Mouse (Mus musculus): ENCODE results near the gene Pla2g2f. TPM values are rescaled to one million over a fixed set of nuclear protein-coding genes. Genes with fewer than 3 reads are reported as not detected.

The Pla2g2f gene
- total RNA-seq, 2 experiments from 2014 or later = 0.28 to 0.37 TPM

- no peak for DNase-seq
These were observed 4.8 kb upstream of the Pla2g2f start for GRCm38 (mm10) chr4:138762266-138762665.

GRCm38 (mm10) chr4:138755983-138756382, 1.4 kb downstream of the Pla2g2f start:
- no peak for DNase-seq

GRCm38 (mm10) chr4:138755439-138755838, 2.0 kb downstream of the Pla2g2f start:
- DNase-seq = no peak

- no peak for DNase-seq
These were observed 3.0 kb downstream of the Pla2g2f start for GRCm38 (mm10) chr4:138754432-138754831.

- peak in 1 of 2 experiments; percentile 32 for DNase-seq
These were observed 3.8 kb downstream of the Pla2g2f start for GRCm38 (mm10) chr4:138753608-138754007.

- no peak for DNase-seq
These were observed 4.8 kb downstream of the Pla2g2f start for GRCm38 (mm10) chr4:138752603-138753002.

GRCm38 (mm10) chr4:138748369-138749072, 8.9 kb downstream of the Pla2g2f start:
- peak; percentile 49 to 67 for DNase-seq

- no peak for DNase-seq
These were observed 9.6 kb downstream of the Pla2g2f start for GRCm38 (mm10) chr4:138747851-138748250.

GRCm38 (mm10) chr4:138746866-138747265, 10.6 kb downstream of the Pla2g2f start:
- no peak for DNase-seq

GRCm38 (mm10) chr4:138745884-138746283, 11.5 kb downstream of the Pla2g2f start:
- no peak for DNase-seq

- no peak for DNase-seq
These were observed 18.1 kb downstream of the Pla2g2f start for GRCm38 (mm10) chr4:138739136-138739851.

GRCm38 (mm10) chr4:138737031-138737430, 20.4 kb downstream of the Pla2g2f start, which contains the start of gene Ubxn10:
Ubxn10 (minus strand) TSS chr4:138737167.
- no peak for DNase-seq

- DNase-seq = no peak
These were observed 22.6 kb downstream of the Pla2g2f start for GRCm38 (mm10) chr4:138734863-138735262.

GRCm38 (mm10) chr4:138734105-138734504, 23.3 kb downstream of the Pla2g2f start:
- DNase-seq = no peak

GRCm38 (mm10) chr4:138729018-138729703, 28.3 kb downstream of the Pla2g2f start:
- peak; percentile 29 to 54 for DNase-seq

- DNase-seq = peak; percentile 10 to 17
These were observed 31.7 kb downstream of the Pla2g2f start for GRCm38 (mm10) chr4:138725751-138726150.

- peak; percentile 68 to 81 for DNase-seq
These were observed 32.3 kb downstream of the Pla2g2f start for GRCm38 (mm10) chr4:138725127-138725461.

GRCm38 (mm10) chr4:138724354-138725126, 32.9 kb downstream of the Pla2g2f start, which contains the start of gene Pla2g2c:
Pla2g2c (plus strand) TSS chr4:138724792.
- DNase-seq = no peak

- DNase-seq = peak; percentile 56 to 62
These were observed 33.7 kb downstream of the Pla2g2f start for GRCm38 (mm10) chr4:138723493-138724281.

- DNase-seq = no peak
These were observed 38.2 kb downstream of the Pla2g2f start for GRCm38 (mm10) chr4:138719264-138719596.

- no peak for DNase-seq
These were observed 38.7 kb downstream of the Pla2g2f start for GRCm38 (mm10) chr4:138718586-138719263.
